11 mouse cellular contexts compared by ENCODE assay signal in genomic region chr3:88495741-88496415, GRCm38 (mm10). TPM values are rescaled to one million over a fixed set of nuclear protein-coding genes. Genes with fewer than 3 reads are reported as not detected.
DNase-seq lines count a peak whose midpoint lies in the region; ATAC-seq lines count a peak whose summit lies in the region.
"Had no signal": no experiment of that assay in that cellular context is flagged by ENCODE, and none has a peak within 500 bp of the region (broad histone marks: within the 10 kb centered on the region; RNA-seq: fewer than 3 reads in every experiment).

No protein-coding gene starts in this region.

- WGBS in midbrain, embryonic 16.5 days = 81% methylated on average over 10 of the region's 10 CpGs
- 87% methylated on average over 10 of the region's 10 CpGs for WGBS in midbrain, embryonic 10.5 days
- WGBS in limb, embryonic 13.5 days = 79% methylated on average over 10 of the region's 10 CpGs

- H3K4me2 ChIP-seq in midbrain, embryonic 16.5 days (ENCODE audit: low read length) = no peak overlapping the region
- no peak overlapping the region for H3K4me2 ChIP-seq in limb, embryonic 13.5 days (replicated peaks)
- H3K4me2 ChIP-seq: hindbrain, embryonic 15.5 days had no signal

- H3K4me1 ChIP-seq in midbrain, embryonic 16.5 days (ENCODE audit: control insufficient read depth, insufficient read depth, low read length) = peaks cover 14% of the 10 kb centered on the region
- peaks cover 37% of the 10 kb centered on the region for H3K4me1 ChIP-seq in midbrain, embryonic 10.5 days
- peaks cover 58% of the 10 kb centered on the region for H3K4me1 ChIP-seq in limb, embryonic 13.5 days

- no peaks in the 10 kb centered on the region for H3K9me3 ChIP-seq in midbrain, embryonic 16.5 days (replicated peaks; ENCODE audit: control insufficient read depth, low read length, poor library complexity, severe bottlenecking)
- H3K9me3 ChIP-seq in midbrain, embryonic 10.5 days (replicated peaks) = no peaks in the 10 kb centered on the region
- H3K9me3 ChIP-seq in limb, embryonic 13.5 days = no peaks in the 10 kb centered on the region
- H3K9me3 ChIP-seq: hindbrain, embryonic 15.5 days had no signal

- H3K4me3 ChIP-seq in midbrain, embryonic 16.5 days (ENCODE audit: low read depth, low read length) = no peak overlapping the region
- H3K4me3 ChIP-seq in midbrain, embryonic 10.5 days = no peak overlapping the region
- H3K4me3 ChIP-seq in limb, embryonic 13.5 days = no peak overlapping the region
- H3K4me3 ChIP-seq: hindbrain, embryonic 15.5 days had no signal

- ATAC-seq in midbrain, embryonic 16.5 days = no peak
- no peak for ATAC-seq in limb, embryonic 13.5 days (ENCODE audit: low FRiP score, low read depth)
- ATAC-seq: CD4-positive, CD25-positive, alpha-beta regulatory T cell, adult 4 months had no signal

- peak; percentile 49 for DNase-seq in cerebellum, adult 11-12 months
- no peak for DNase-seq in cerebellum, adult 11 months
- DNase-seq in midbrain, embryonic 10.5 days (ENCODE audit: low spot score) = no peak
- DNase-seq in thymus, postnatal 14 days = no peak
- DNase-seq in thymus, postnatal 36 days = no peak
- DNase-seq in frontal cortex, postnatal 36 days (ENCODE audit: low spot score in 2 of 2) = no peak
- DNase-seq: lung, postnatal 10 days had no signal

- H3K9ac ChIP-seq in midbrain, embryonic 16.5 days (ENCODE audit: low read depth, low read length) = 0 out of 2 replicates have a peak overlapping the region, but pooled peaks have one; percentile 20
- H3K9ac ChIP-seq in limb, embryonic 13.5 days = peak overlapping the region; percentile 2; the same call in 1 of the 2 replicates
- H3K9ac ChIP-seq: hindbrain, embryonic 15.5 days had no signal

- H3K27me3 ChIP-seq in midbrain, embryonic 16.5 days (ENCODE audit: control insufficient read depth, insufficient read depth, low read depth, low read length) = no peaks in the 10 kb centered on the region
- H3K27me3 ChIP-seq in midbrain, embryonic 10.5 days (ENCODE audit: low read depth, poor library complexity, severe bottlenecking) = peaks cover 24% of the 10 kb centered on the region
- H3K27me3 ChIP-seq in limb, embryonic 13.5 days = no peaks in the 10 kb centered on the region
- H3K27me3 ChIP-seq: hindbrain, embryonic 15.5 days had no signal

- H3K27ac ChIP-seq in midbrain, embryonic 16.5 days (ENCODE audit: low read length) = no peak overlapping the region; the same call in 1 of the 2 replicates
- H3K27ac ChIP-seq in midbrain, embryonic 10.5 days (replicated peaks) = no peak overlapping the region
- peak overlapping the region; percentile 76; the same call in 1 of the 2 replicates for H3K27ac ChIP-seq in limb, embryonic 13.5 days

- H3K36me3 ChIP-seq in midbrain, embryonic 16.5 days (ENCODE audit: control insufficient read depth, insufficient read depth, low read length) = no peaks in the 10 kb centered on the region
- H3K36me3 ChIP-seq in midbrain, embryonic 10.5 days = no peaks in the 10 kb centered on the region
- H3K36me3 ChIP-seq in limb, embryonic 13.5 days = peaks cover 24% of the 10 kb centered on the region
- H3K36me3 ChIP-seq: hindbrain, embryonic 15.5 days had no signal

RNA-seq across cellular contexts. Expression of gene Lmna, which starts 13.9 kb away (rescaled TPM):
- polyA plus RNA-seq in midbrain, embryonic 16.5 days (2015; fragmentation: Nextera tagmentation; extraction: Ambion mirVana) = 51.0 and 59.7 TPM in 2 replicates
- polyA plus RNA-seq in midbrain, embryonic 10.5 days (2016; fragmentation: Nextera tagmentation; extraction: Ambion mirVana) = 13.5 and 18.3 TPM in 2 replicates
- polyA plus RNA-seq in limb, embryonic 13.5 days (2015; fragmentation: Nextera tagmentation; extraction: Ambion mirVana) = 174 and 183 TPM in 2 replicates

RNA-seq across cellular contexts. Expression of gene Sema4a, which starts 34.9 kb away (rescaled TPM):
- polyA plus RNA-seq in midbrain, embryonic 16.5 days (2015; fragmentation: Nextera tagmentation; extraction: Ambion mirVana) = 42.5 and 44.0 TPM in 2 replicates
- 4.9 and 10.5 TPM in 2 replicates for polyA plus RNA-seq in midbrain, embryonic 10.5 days (2016; fragmentation: Nextera tagmentation; extraction: Ambion mirVana)
- 7.9 and 9.9 TPM in 2 replicates for polyA plus RNA-seq in limb, embryonic 13.5 days (2015; fragmentation: Nextera tagmentation; extraction: Ambion mirVana)

RNA-seq across cellular contexts. Expression of gene Mex3a, which starts 36.3 kb away (rescaled TPM):
- 28.6 and 33.0 TPM in 2 replicates for polyA plus RNA-seq in midbrain, embryonic 16.5 days (2015; fragmentation: Nextera tagmentation; extraction: Ambion mirVana)
- polyA plus RNA-seq in midbrain, embryonic 10.5 days (2016; fragmentation: Nextera tagmentation; extraction: Ambion mirVana) = 27.7 and 33.8 TPM in 2 replicates
- 32.9 and 33.9 TPM in 2 replicates for polyA plus RNA-seq in limb, embryonic 13.5 days (2015; fragmentation: Nextera tagmentation; extraction: Ambion mirVana)

RNA-seq across cellular contexts. Expression of gene Rab25, which starts 52.2 kb away (rescaled TPM):
- polyA plus RNA-seq in midbrain, embryonic 16.5 days (2015; fragmentation: Nextera tagmentation; extraction: Ambion mirVana) = 0.69 TPM in 1 of 2 replicates, not detected in the other
- polyA plus RNA-seq in midbrain, embryonic 10.5 days (2016; fragmentation: Nextera tagmentation; extraction: Ambion mirVana) = 0.49 and 0.79 TPM in 2 replicates
- 7.7 and 9.3 TPM in 2 replicates for polyA plus RNA-seq in limb, embryonic 13.5 days (2015; fragmentation: Nextera tagmentation; extraction: Ambion mirVana)
- polyA plus RNA-seq: CD4-positive, CD25-positive, alpha-beta regulatory T cell, adult 4 months had no signal

RNA-seq across cellular contexts. Expression of gene Lamtor2, which starts 57.0 kb away (rescaled TPM):
- 181 and 193 TPM in 2 replicates for polyA plus RNA-seq in midbrain, embryonic 16.5 days (2015; fragmentation: Nextera tagmentation; extraction: Ambion mirVana)
- polyA plus RNA-seq in midbrain, embryonic 10.5 days (2016; fragmentation: Nextera tagmentation; extraction: Ambion mirVana) = 175 and 192 TPM in 2 replicates
- 147 and 154 TPM in 2 replicates for polyA plus RNA-seq in limb, embryonic 13.5 days (2015; fragmentation: Nextera tagmentation; extraction: Ambion mirVana)
